Mouse (Mus musculus) heart, embryonic 11.5 days (tissue): ENCODE results near the gene Arhgap25. TPM values are rescaled to one million over a fixed set of nuclear protein-coding genes. Genes with fewer than 3 reads are reported as not detected.

Experiments
- ATAC-seq: fragments of 200-750 bp; cut with Nextera tagmentation; replicated peaks from 2 replicates; pipeline ENCODE4 v1.8.0; 2017; ENCODE audit warnings: moderate library complexity; ENCODE audit not compliant: insufficient number of reproducible peaks, low FRiP score, low TSS enrichment
- H3K27ac ChIP-seq: fragments of 300-500 bp; sonication (generic); 2 replicates; pipeline ENCODE4 v1.5.1; 2014; ENCODE audit warnings: mild to moderate bottlenecking, low read depth, low read length
- H3K27me3 ChIP-seq: fragments of 300-500 bp; sonication (generic); 2 replicates; pipeline ENCODE4 v1.6.1; 2014; ENCODE audit warnings: mild to moderate bottlenecking, low read length, mixed read lengths; ENCODE audit not compliant: control insufficient read depth, insufficient read depth
- H3K36me3 ChIP-seq: fragments of 300-500 bp; sonication (generic); 2 replicates; pipeline ENCODE4 v1.6.1; 2014; ENCODE audit warnings: mild to moderate bottlenecking, low read length, moderate library complexity, mixed read lengths; ENCODE audit not compliant: control insufficient read depth, insufficient read depth
- H3K4me1 ChIP-seq: fragments of 300-500 bp; sonication (generic); 2 replicates; pipeline ENCODE4 v1.6.1; 2014; ENCODE audit warnings: low read length; ENCODE audit not compliant: control insufficient read depth, insufficient read depth
- H3K4me2 ChIP-seq: fragments of 300-500 bp; sonication (generic); 2 replicates; pipeline ENCODE4 v1.6.1; 2014; ENCODE audit warnings: mild to moderate bottlenecking, moderate library complexity
- H3K4me3 ChIP-seq: fragments of 300-500 bp; sonication (generic); 2 replicates; pipeline ENCODE4 v1.5.1; 2014; ENCODE audit warnings: low read depth, low read length
- H3K9ac ChIP-seq: fragments of 300-500 bp; sonication (generic); 2 replicates; pipeline ENCODE4 v1.6.1; 2014; ENCODE audit warnings: mild to moderate bottlenecking, low read depth, low read length, moderate library complexity
- H3K9me3 ChIP-seq: fragments of 300-500 bp; sonication (generic); replicated peaks from 2 replicates; pipeline ENCODE4 v1.6.1; 2016; ENCODE audit warnings: low read length; ENCODE audit not compliant: control insufficient read depth
- WGBS: fragments of 180-500 bp; shearing (Covaris S2); extraction: QIAGEN DNeasy Blood & Tissue Kit; methylation state at CpG from one replicate; pipeline ENCODE4 v1.1.7; 2014; ENCODE audit not compliant: insufficient replicate concordance; 5-methylcytosine and 5-hydroxymethylcytosine counted together
- polyA plus RNA-seq: library from polyadenylated mRNA; unstranded; fragments of >200 nt; fragmentation: Nextera tagmentation; extraction: Ambion mirVana; gene quantifications from 2 replicates; pipeline ENCODE4 v1.2.1, GENCODE M21; 2014

The Arhgap25 gene
- polyA plus RNA-seq, 1 experiment from 2014 or later = 1.6 TPM

GRCm38 (mm10) chr6:87541171-87541571, 8.1 kb upstream of the Arhgap25 start:
- no peak overlapping the region for H3K27ac ChIP-seq

DNA sequence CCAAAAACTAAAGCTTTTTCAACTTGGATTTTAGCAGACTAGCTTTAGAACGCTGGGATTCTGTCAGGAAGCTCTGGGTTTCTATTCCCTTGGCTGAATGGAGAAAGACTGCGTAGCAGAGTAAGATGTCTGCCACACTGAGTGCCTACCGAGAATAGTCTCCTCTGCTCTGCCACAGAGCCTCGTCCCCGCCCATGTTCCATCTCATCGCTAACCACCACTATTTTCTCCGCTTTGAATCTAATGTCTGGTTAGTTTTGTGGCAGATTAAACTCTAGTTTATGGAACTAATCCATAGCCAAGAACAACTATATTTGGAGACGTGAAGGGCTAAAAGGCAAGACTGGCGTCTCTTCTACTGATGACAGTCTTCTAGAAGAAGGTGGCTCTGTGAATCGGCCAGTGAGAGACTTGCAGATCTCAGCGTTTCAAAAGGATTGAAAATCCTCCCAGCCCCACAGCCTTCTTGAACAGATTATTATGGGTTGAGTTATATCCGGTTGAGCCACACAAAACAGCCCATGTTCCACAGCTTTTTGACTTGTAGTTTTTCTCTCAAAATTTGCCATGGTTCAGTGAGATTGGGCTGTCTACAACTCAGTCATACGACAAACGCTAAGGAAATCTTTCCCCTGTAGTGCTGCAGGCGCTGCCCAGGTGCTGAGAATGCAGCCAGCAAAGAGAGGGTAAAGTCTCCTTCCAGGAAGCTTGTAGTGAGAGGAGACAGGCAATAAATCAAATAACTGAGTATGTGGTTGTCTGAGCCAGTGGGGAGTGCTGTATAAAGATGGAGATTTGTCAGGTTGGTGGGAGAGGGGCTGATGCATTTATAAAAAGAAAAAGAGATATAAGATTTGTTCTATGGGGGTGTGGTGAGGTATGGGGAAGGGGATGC, 5.6 kb upstream of the Arhgap25 start:
- Histone ChIP-seq H3K36me3 (no peaks in the 10 kb centered on the region), H3K4me3 (no peak overlapping the region), H3K4me2 (no peak overlapping the region), H3K27me3 (peaks cover 5% of the 10 kb centered on the region; the same call in 1 of the 2 replicates), H3K4me1 (peaks cover 8% of the 10 kb centered on the region), H3K27ac (no peak overlapping the region), H3K9ac (no peak overlapping the region), H3K9me3 (no peaks in the 10 kb centered on the region)
- 79% methylated on average over 15 of the region's 15 CpGs for WGBS
- no peak for ATAC-seq

More at GRCm38 (mm10) chr6:87541171-87541571, 8.1 kb upstream of the Arhgap25 start:
- Histone ChIP-seq H3K4me1 (peaks cover 5% of the 10 kb centered on the region), H3K9me3 (peaks cover under 1% of the 10 kb centered on the region; the same call in 1 of the 2 replicates), H3K4me3 (no peak overlapping the region), H3K4me2 (no peak overlapping the region), H3K36me3 (no peaks in the 10 kb centered on the region), H3K9ac (no peak overlapping the region), H3K27me3 (peaks cover 4% of the 10 kb centered on the region; the same call in 1 of the 2 replicates)
- WGBS = 74% methylated on average over 6 of the region's 6 CpGs
- no peak for ATAC-seq

DNA sequence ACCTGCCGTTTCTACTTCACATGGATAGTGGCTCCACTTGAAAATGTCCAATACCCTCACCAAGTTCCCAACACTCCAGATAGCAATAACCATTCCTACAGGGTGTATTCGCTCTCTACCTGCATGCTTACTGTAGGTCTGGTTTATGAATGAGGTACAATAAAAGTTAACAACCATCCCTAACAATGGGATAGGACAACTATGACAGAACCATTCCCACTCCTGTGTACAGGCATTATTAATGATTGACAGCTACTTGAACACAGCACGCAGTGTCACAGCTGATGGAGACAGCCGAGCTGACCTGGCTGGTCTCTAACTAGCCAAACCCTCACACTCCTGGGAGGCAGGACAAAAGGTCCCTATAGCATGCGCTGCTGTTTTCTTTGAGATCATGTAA, 4.6 kb upstream of the Arhgap25 start:
- no peaks in the 10 kb centered on the region for H3K9me3 ChIP-seq
- H3K27ac ChIP-seq = no peak overlapping the region
- H3K27me3 ChIP-seq = peaks cover 5% of the 10 kb centered on the region; the same call in 1 of the 2 replicates
- no peaks in the 10 kb centered on the region for H3K36me3 ChIP-seq
- no peak for ATAC-seq
- no peak overlapping the region for H3K4me3 ChIP-seq
- no peak overlapping the region for H3K4me2 ChIP-seq
- no peak overlapping the region for H3K9ac ChIP-seq
- peaks cover 8% of the 10 kb centered on the region for H3K4me1 ChIP-seq
- WGBS = 63% methylated on average over 5 of the region's 5 CpGs

DNA sequence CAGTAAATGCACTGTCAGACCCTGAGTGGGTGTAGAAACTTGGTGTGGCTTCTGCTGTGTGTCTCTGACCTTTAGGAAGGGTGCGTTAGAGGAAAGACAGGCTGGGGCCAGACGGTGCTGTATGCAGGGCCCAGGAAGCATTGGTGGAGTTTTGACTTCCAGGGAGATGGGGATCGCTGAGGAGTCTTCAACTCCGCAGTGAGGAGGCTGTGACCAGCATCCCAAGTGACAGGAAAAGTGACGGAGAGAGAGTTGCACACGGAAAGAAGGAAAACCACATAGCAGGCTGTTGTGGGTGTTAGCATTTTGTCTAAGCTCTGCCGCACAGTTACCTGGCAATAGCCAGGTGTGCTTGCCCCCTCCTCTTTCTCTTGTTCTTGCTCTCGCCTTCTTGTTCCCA, 3.2 kb upstream of the Arhgap25 start:
- no peak overlapping the region for H3K27ac ChIP-seq
- no peak overlapping the region for H3K4me2 ChIP-seq
- no peak for ATAC-seq
- H3K9me3 ChIP-seq = no peaks in the 10 kb centered on the region
- no peak overlapping the region for H3K9ac ChIP-seq
- no peaks in the 10 kb centered on the region for H3K36me3 ChIP-seq
- H3K27me3 ChIP-seq = peaks cover 5% of the 10 kb centered on the region; the same call in 1 of the 2 replicates
- no peak overlapping the region for H3K4me3 ChIP-seq
- 68% methylated on average over 8 of the region's 8 CpGs for WGBS
- H3K4me1 ChIP-seq = peaks cover 3% of the 10 kb centered on the region; the same call in 1 of the 2 replicates

GRCm38 (mm10) chr6:87535651-87536050, 2.6 kb upstream of the Arhgap25 start:
- no peak for ATAC-seq
- Histone ChIP-seq H3K27ac (no peak overlapping the region), H3K36me3 (no peaks in the 10 kb centered on the region), H3K4me2 (no peak overlapping the region), H3K4me1 (peaks cover 3% of the 10 kb centered on the region; the same call in 1 of the 2 replicates), H3K9ac (no peak overlapping the region), H3K27me3 (peaks cover 5% of the 10 kb centered on the region; the same call in 1 of the 2 replicates), H3K9me3 (no peaks in the 10 kb centered on the region), H3K4me3 (no peak overlapping the region)
- WGBS = 50% methylated on average over 9 of the region's 9 CpGs

DNA sequence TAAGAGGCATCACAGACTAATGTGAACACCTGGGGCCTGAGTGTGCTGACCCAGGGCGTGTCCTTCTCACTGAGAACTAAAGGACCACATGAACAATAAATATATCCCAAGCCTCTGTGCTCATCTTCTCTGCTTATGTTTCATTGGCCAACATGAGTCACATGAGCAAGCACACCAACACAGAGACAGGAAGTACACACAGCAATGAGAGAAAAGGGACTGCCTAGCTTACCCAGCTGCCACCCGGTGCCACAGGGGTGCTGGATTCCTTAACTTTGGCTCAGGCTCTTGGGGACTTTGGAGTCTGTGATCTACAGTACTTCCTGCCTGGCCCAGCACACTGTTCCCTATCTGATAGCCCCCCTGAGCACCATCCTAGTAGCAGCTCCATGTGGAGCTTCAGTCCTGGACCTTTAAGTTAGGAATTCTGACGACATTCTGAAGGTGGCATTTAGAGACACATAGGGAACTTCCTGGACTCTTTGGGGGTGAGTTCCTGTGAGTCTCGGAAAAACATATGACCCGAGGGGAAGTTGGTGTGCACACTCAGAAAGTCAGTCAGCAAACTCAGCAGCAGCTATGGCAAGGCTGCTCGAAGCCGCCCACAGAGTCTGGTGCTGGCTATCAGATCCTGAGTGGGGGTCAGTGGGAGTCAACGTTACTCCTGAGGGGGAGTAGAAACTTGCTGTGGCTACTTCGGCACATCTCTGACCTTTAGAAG, 2.0 kb upstream of the Arhgap25 start:
- H3K4me1 ChIP-seq = peaks cover 3% of the 10 kb centered on the region; the same call in 1 of the 2 replicates
- H3K9me3 ChIP-seq = no peaks in the 10 kb centered on the region
- no peak overlapping the region for H3K4me2 ChIP-seq
- H3K36me3 ChIP-seq = no peaks in the 10 kb centered on the region
- 69% methylated on average over 9 of the region's 9 CpGs for WGBS
- peaks cover 5% of the 10 kb centered on the region; the same call in 1 of the 2 replicates for H3K27me3 ChIP-seq
- H3K27ac ChIP-seq = no peak overlapping the region
- H3K9ac ChIP-seq = no peak overlapping the region
- no peak overlapping the region for H3K4me3 ChIP-seq
- no peak for ATAC-seq

- H3K4me3 ChIP-seq = no peak overlapping the region
- H3K9me3 ChIP-seq = no peaks in the 10 kb centered on the region
- peaks cover 3% of the 10 kb centered on the region; the same call in 1 of the 2 replicates for H3K27me3 ChIP-seq
- H3K27ac ChIP-seq = no peak overlapping the region
- WGBS = 75% methylated on average over 2 of the region's 2 CpGs
- ATAC-seq = no peak
- H3K4me1 ChIP-seq = peaks cover 3% of the 10 kb centered on the region; the same call in 1 of the 2 replicates
- no peak overlapping the region for H3K4me2 ChIP-seq
- H3K36me3 ChIP-seq = no peaks in the 10 kb centered on the region
- H3K9ac ChIP-seq = no peak overlapping the region
Measured at GRCm38 (mm10) chr6:87531456-87532015, 1.5 kb downstream of the Arhgap25 start.

- no peak overlapping the region for H3K27ac ChIP-seq
- H3K4me1 ChIP-seq = no peaks in the 10 kb centered on the region
- H3K4me2 ChIP-seq = no peak overlapping the region
- 78% methylated on average over 2 of the region's 2 CpGs for WGBS
- no peak for ATAC-seq
- H3K36me3 ChIP-seq = no peaks in the 10 kb centered on the region
- H3K9ac ChIP-seq = no peak overlapping the region
- no peaks in the 10 kb centered on the region for H3K9me3 ChIP-seq
- no peaks in the 10 kb centered on the region for H3K27me3 ChIP-seq
- H3K4me3 ChIP-seq = no peak overlapping the region
Measured at GRCm38 (mm10) chr6:87530386-87530785, 2.7 kb downstream of the Arhgap25 start.
